Mouse (Mus musculus) liver, postnatal 0 days (tissue): ENCODE measurements around the gene Psmd2.

Experiments used
- CTCF ChIP-seq: sonication (generic); IDR thresholded peaks from 2 replicates; pipeline ENCODE4 v1.5.1; 2016; ENCODE audit warnings: antibody characterized with exemption, low read depth
- EP300 ChIP-seq: IDR thresholded peaks from 2 replicates; pipeline ENCODE4 v1.6.1; 2016; ENCODE audit warnings: antibody characterized with exemption, low read depth, mild to moderate bottlenecking

GRCm38 (mm10) chr16:20638367-20638766, 13.1 kb upstream of the Psmd2 start:
- no peak for TF ChIP-seq CTCF
- TF ChIP-seq EP300 = no peak
